Mouse (Mus musculus) CH12.LX (cell line): Measurements from ENCODE around the gene Esp23. TPM values are rescaled to one million over a fixed set of nuclear protein-coding genes. Genes with fewer than 3 reads are reported as not detected.
"Not testable (repeated sequence)": the region's sequence is repeated elsewhere in the genome, so short reads cannot be mapped to it uniquely, and the experiment has no call there.

Source experiments
- DNase-seq: peaks from one replicate; pipeline ENCODE4 v3.0.0-alpha.2; 2013; ENCODE audit errors: extremely low read depth
- H3K27ac ChIP-seq: 2 replicates; pipeline ENCODE4 v1.5.1; 2012; ENCODE audit warnings: low read depth, mild to moderate bottlenecking, control low read depth, moderate library complexity; ENCODE audit not compliant: insufficient read depth
- H3K27me3 ChIP-seq: replicated peaks from 2 replicates; pipeline ENCODE3; 2012; ENCODE audit warnings: inconsistent platforms
- H3K36me3 ChIP-seq, 2 experiments: replicated peaks in 1 of 2; 2 replicates each; pipeline versions ENCODE3 to v1.6.1; 2012; ENCODE audit warnings: inconsistent platforms in 1 of 2, low read length in 1 of 2, mild to moderate bottlenecking in 1 of 2, mixed read lengths in 1 of 2, moderate library complexity in 1 of 2; ENCODE audit not compliant: control insufficient read depth in 1 of 2, insufficient read depth in 1 of 2
- H3K4me1 ChIP-seq, 2 experiments: 2 replicates each; pipeline ENCODE4 v1.6.1; 2012; ENCODE audit warnings: inconsistent platforms in 1 of 2, moderate library complexity in 1 of 2; ENCODE audit not compliant: insufficient read depth in 2 of 2, control insufficient read depth in 1 of 2
- H3K4me2 ChIP-seq: 2 replicates; pipeline ENCODE4 v1.6.1; 2012; ENCODE audit warnings: low read depth, mild to moderate bottlenecking, control low read depth; ENCODE audit not compliant: poor library complexity, insufficient read depth, severe bottlenecking
- H3K4me3 ChIP-seq, 3 experiments: fragments of 150-350 bp in 1 of 3; sonication (generic) in 1 of 3; replicated peaks in 1 of 3; 2 replicates each; pipeline versions ENCODE3 to v1.5.1; 2011 to 2012; ENCODE audit warnings: low read depth in 2 of 3, low read length in 2 of 3, mild to moderate bottlenecking in 2 of 3, moderate library complexity in 2 of 3, control low read depth in 1 of 3, improper control_type of control experiment in 1 of 3, inconsistent platforms in 1 of 3, mixed read lengths in 1 of 3; ENCODE audit not compliant: poor library complexity in 1 of 3
- H3K79me2 ChIP-seq: replicated peaks from 2 replicates; pipeline ENCODE4 v1.6.1; 2012; ENCODE audit warnings: mild to moderate bottlenecking, moderate library complexity; ENCODE audit not compliant: control insufficient read depth, poor library complexity, insufficient read depth, severe bottlenecking; ENCODE audit errors: extremely low read depth
- H3K9ac ChIP-seq: 2 replicates; pipeline ENCODE4 v1.6.1; 2012; ENCODE audit warnings: low read depth, mild to moderate bottlenecking, control low read depth, moderate library complexity; ENCODE audit not compliant: insufficient read depth
- H3K9me3 ChIP-seq: replicated peaks from 2 replicates; pipeline ENCODE3; 2012; ENCODE audit warnings: low read length, inconsistent platforms, mixed read lengths
- E2F4 ChIP-seq: IDR thresholded peaks from 2 replicates; pipeline ENCODE4 v1.6.1; 2011; ENCODE audit warnings: low read depth, low read length, improper control_type of control experiment; ENCODE audit not compliant: insufficient replicate concordance
- JUND ChIP-seq: conservative IDR thresholded peaks from 2 replicates; pipeline ENCODE4 v1.6.1; 2011; ENCODE audit warnings: low read depth, low read length, improper control_type of control experiment
- MYC ChIP-seq: IDR thresholded peaks from 2 replicates; pipeline ENCODE4 v1.6.1; 2011; ENCODE audit warnings: low read depth, mild to moderate bottlenecking, improper control_type of control experiment, low read length
- ZMIZ1 ChIP-seq: IDR thresholded peaks from 2 replicates; pipeline ENCODE4 v1.6.1; 2012; ENCODE audit warnings: low read depth, mild to moderate bottlenecking, inconsistent platforms, low read length, improper control_type of control experiment
- dilution Hi-C: fragments of 300-500 bp; cut with MboI; formaldehyde crosslinking; loops from 2 replicates; pipeline ENCODE4 v1.14.3; 2020; ENCODE audit warnings: low sequenced_read_pairs; ENCODE audit not compliant: extremely low pct_unique_long_range_greater_than_20kb, extremely low pct_ligation_motif_present
- in situ Hi-C: fragments of 300-500 bp; cut with MboI; formaldehyde crosslinking; loops from 3 replicates; pipeline ENCODE4 v1.14.3; 2019; ENCODE audit warnings: low sequenced_read_pairs, low pct_ligation_motif_present, low pct_unique_long_range_greater_than_20kb, mixed read lengths
- polyA plus RNA-seq: library from polyadenylated mRNA; unstranded; fragments of >175 nt; gene quantifications from 2 replicates; pipeline ENCODE4 v1.2.1, GENCODE M21; 2012; ENCODE audit warnings: low read depth; ENCODE audit not compliant: insufficient read length
- total RNA-seq, 2 experiments: library from RNA; depleted of rRNA; stranded (reverse); fragments of 300-350 nt in 1 of 2; fragments of >200 nt in 1 of 2; gene quantifications; 2 replicates each; pipeline ENCODE4 v1.2.3; 2012 to 2014

The Esp23 gene
- total and polyA plus RNA-seq, 3 experiments: not detected

GRCm38 (mm10) chr17:39043241-39043640 is 33.6 kb downstream of the Esp23 start, which contains the start of gene Gm21903:
Gm21903 (minus strand) TSS chr17:39043341.
- in situ Hi-C loops (no loop called here), dilution Hi-C loops (no loop called here)
- Histone ChIP-seq H3K4me2 (no peak within 1 kb of the TSS), H3K79me2 (no peaks in the 10 kb centered on the region), H3K4me3 (no peak within 1 kb of the TSS), H3K9ac (no peak within 1 kb of the TSS), H3K9me3 (peaks cover 11% of the 10 kb centered on the region), H3K36me3 (no peaks in the 10 kb centered on the region), H3K4me1 (no peaks in the 10 kb centered on the region), H3K27me3 (no peaks in the 10 kb centered on the region), H3K27ac (no peak within 1 kb of the TSS)
- TF ChIP-seq MYC (no peak), JUND (no peak), ZMIZ1 (no peak), E2F4 (no peak)
- DNase-seq: no peak

- H3K9ac ChIP-seq, H3K79me2 ChIP-seq, dilution Hi-C loops, H3K4me1 ChIP-seq, H3K27ac ChIP-seq, H3K36me3 ChIP-seq, H3K27me3 ChIP-seq, DNase-seq, H3K4me3 ChIP-seq, in situ Hi-C loops, H3K4me2 ChIP-seq: not testable (repeated sequence)
- H3K9me3 ChIP-seq: peaks cover 14% of the 10 kb centered on the region
Observed at GRCm38 (mm10) chr17:39036395-39036794, 40.4 kb downstream of the Esp23 start, which contains the start of gene Esp24. Esp24 (plus strand) TSS chr17:39036695.

Other genes with a start within 250 kb of the Esp23 start
- gene Esp24, start 40.3 kb downstream of the Esp23 start, total RNA-seq (2012; rRNA removed): not detected in 2 replicates
- not detected in 2 replicates for gene Esp24, start 40.3 kb downstream of the Esp23 start, total RNA-seq (2014; rRNA removed)
- not detected in 2 replicates for gene Esp24, start 40.3 kb downstream of the Esp23 start, polyA plus RNA-seq
- not detected in 2 replicates for gene Gm21903, start 33.7 kb downstream of the Esp23 start, total RNA-seq (2012; rRNA removed)
- not detected in 2 replicates for gene Gm21903, start 33.7 kb downstream of the Esp23 start, total RNA-seq (2014; rRNA removed)
- gene Gm21903, start 33.7 kb downstream of the Esp23 start, polyA plus RNA-seq: not detected in 2 replicates
- not detected in 2 replicates for gene Esp22, start 18.3 kb upstream of the Esp23 start, total RNA-seq (2012; rRNA removed)
- gene Esp22, start 18.3 kb upstream of the Esp23 start, total RNA-seq (2014; rRNA removed): not detected in 2 replicates
- not detected in 2 replicates for gene Esp22, start 18.3 kb upstream of the Esp23 start, polyA plus RNA-seq